Mouse (Mus musculus): Measurements from ENCODE around the gene Tanc2. TPM values are rescaled to one million over a fixed set of nuclear protein-coding genes. Genes with fewer than 3 reads are reported as not detected.

Gene Tanc2
- total RNA-seq, 1 experiment from 2014 or later = 3.3 TPM

GRCm38 (mm10) chr11:105803686-105804085 lies 213.9 kb downstream of the Tanc2 start:
- ATAC-seq (ENCODE audit: extremely low read depth, insufficient number of reproducible peaks, low FRiP score, poor library complexity, severe bottlenecking) = no peak

- ATAC-seq (ENCODE audit: extremely low read depth, insufficient number of reproducible peaks, low FRiP score, poor library complexity, severe bottlenecking) = no peak
These were observed 215.0 kb downstream of the Tanc2 start for GRCm38 (mm10) chr11:105804776-105805175.

GRCm38 (mm10) chr11:105807103-105807502 lies 217.3 kb downstream of the Tanc2 start:
- ATAC-seq (ENCODE audit: extremely low read depth, insufficient number of reproducible peaks, low FRiP score, poor library complexity, severe bottlenecking) = no peak

- no peak for ATAC-seq (ENCODE audit: extremely low read depth, insufficient number of reproducible peaks, low FRiP score, poor library complexity, severe bottlenecking)
These were observed 233.5 kb downstream of the Tanc2 start for GRCm38 (mm10) chr11:105823246-105823645.

GRCm38 (mm10) chr11:105823759-105824158 lies 234.0 kb downstream of the Tanc2 start:
- ATAC-seq (ENCODE audit: extremely low read depth, insufficient number of reproducible peaks, low FRiP score, poor library complexity, severe bottlenecking) = no peak

- no peak for ATAC-seq (ENCODE audit: extremely low read depth, insufficient number of reproducible peaks, low FRiP score, poor library complexity, severe bottlenecking)
These were observed 238.4 kb downstream of the Tanc2 start for GRCm38 (mm10) chr11:105828175-105828574.

GRCm38 (mm10) chr11:105835209-105835608 lies 245.4 kb downstream of the Tanc2 start:
- no peak for ATAC-seq (ENCODE audit: extremely low read depth, insufficient number of reproducible peaks, low FRiP score, poor library complexity, severe bottlenecking)

- ATAC-seq (ENCODE audit: extremely low read depth, insufficient number of reproducible peaks, low FRiP score, poor library complexity, severe bottlenecking) = no peak
These were observed 246.6 kb downstream of the Tanc2 start for GRCm38 (mm10) chr11:105836344-105836891.

GRCm38 (mm10) chr11:105837962-105838361 lies 248.2 kb downstream of the Tanc2 start:
- no peak for ATAC-seq (ENCODE audit: extremely low read depth, insufficient number of reproducible peaks, low FRiP score, poor library complexity, severe bottlenecking)

GRCm38 (mm10) chr11:105845901-105846300 lies 256.1 kb downstream of the Tanc2 start:
- no peak for ATAC-seq (ENCODE audit: extremely low read depth, insufficient number of reproducible peaks, low FRiP score, poor library complexity, severe bottlenecking)

GRCm38 (mm10) chr11:105855504-105855903 lies 265.7 kb downstream of the Tanc2 start:
- ATAC-seq (ENCODE audit: extremely low read depth, insufficient number of reproducible peaks, low FRiP score, poor library complexity, severe bottlenecking) = no peak

- no peak for ATAC-seq (ENCODE audit: extremely low read depth, insufficient number of reproducible peaks, low FRiP score, poor library complexity, severe bottlenecking)
These were observed 268.3 kb downstream of the Tanc2 start for GRCm38 (mm10) chr11:105858063-105858462.

GRCm38 (mm10) chr11:105885558-105885957 lies 295.8 kb downstream of the Tanc2 start:
- no peak for ATAC-seq (ENCODE audit: extremely low read depth, insufficient number of reproducible peaks, low FRiP score, poor library complexity, severe bottlenecking)

- ATAC-seq (ENCODE audit: extremely low read depth, insufficient number of reproducible peaks, low FRiP score, poor library complexity, severe bottlenecking) = no peak
These were observed 297.5 kb downstream of the Tanc2 start for GRCm38 (mm10) chr11:105887281-105887680.

- ATAC-seq (ENCODE audit: extremely low read depth, insufficient number of reproducible peaks, low FRiP score, poor library complexity, severe bottlenecking) = no peak
These were observed 309.4 kb downstream of the Tanc2 start for GRCm38 (mm10) chr11:105899151-105899550.

GRCm38 (mm10) chr11:105901501-105901900 lies 311.7 kb downstream of the Tanc2 start:
- no peak for ATAC-seq (ENCODE audit: extremely low read depth, insufficient number of reproducible peaks, low FRiP score, poor library complexity, severe bottlenecking)

GRCm38 (mm10) chr11:105902956-105903355 lies 313.2 kb downstream of the Tanc2 start:
- no peak for ATAC-seq (ENCODE audit: extremely low read depth, insufficient number of reproducible peaks, low FRiP score, poor library complexity, severe bottlenecking)

GRCm38 (mm10) chr11:105905529-105906213 lies 315.9 kb downstream of the Tanc2 start:
- ATAC-seq (ENCODE audit: extremely low read depth, insufficient number of reproducible peaks, low FRiP score, poor library complexity, severe bottlenecking) = no peak

- ATAC-seq (ENCODE audit: extremely low read depth, insufficient number of reproducible peaks, low FRiP score, poor library complexity, severe bottlenecking) = no peak
These were observed 317.6 kb downstream of the Tanc2 start for GRCm38 (mm10) chr11:105907381-105907780.

- no peak for ATAC-seq (ENCODE audit: extremely low read depth, insufficient number of reproducible peaks, low FRiP score, poor library complexity, severe bottlenecking)
These were observed 319.1 kb downstream of the Tanc2 start for GRCm38 (mm10) chr11:105908926-105909325.

GRCm38 (mm10) chr11:105909617-105910016 lies 319.8 kb downstream of the Tanc2 start:
- no peak for ATAC-seq (ENCODE audit: extremely low read depth, insufficient number of reproducible peaks, low FRiP score, poor library complexity, severe bottlenecking)
